Mouse (Mus musculus): Measurements from ENCODE around the gene Fam120b. TPM values are rescaled to one million over a fixed set of nuclear protein-coding genes. Genes with fewer than 3 reads are reported as not detected.

Fam120b gene
- polyA plus RNA-seq, 1 experiment from 2014 or later, result 50.8 TPM

- Histone ChIP-seq H3K9ac (peak overlapping the region; percentile 44; the same call in 1 of the 2 replicates), H3K36me3 (replicated peaks) (no peaks in the 10 kb centered on the region), H3K4me3 (peak overlapping the region; percentile 47), H3K9me3 (no peaks in the 10 kb centered on the region), H3K4me1 (peaks cover 42% of the 10 kb centered on the region), H3K27ac (peak overlapping the region; percentile 19; the same call in 1 of the 2 replicates), H3K4me2 (peak overlapping the region; percentile 92), H3K27me3 (replicated peaks) (peaks cover 5% of the 10 kb centered on the region; the same call in 1 of the 2 replicates)
- peak; percentile 7; the same call in 1 of the 2 replicates for ATAC-seq (replicated peaks)
- 2% methylated on average over 22 of the region's 22 CpGs for WGBS
Observed at GRCm38 (mm10) chr17:15381092-15381860, 14.7 kb upstream of the Fam120b start.

- Histone ChIP-seq H3K9ac (no peak overlapping the region), H3K27me3 (replicated peaks) (peaks cover 5% of the 10 kb centered on the region; the same call in 1 of the 2 replicates), H3K9me3 (no peaks in the 10 kb centered on the region), H3K4me2 (no peak overlapping the region), H3K36me3 (replicated peaks) (no peaks in the 10 kb centered on the region), H3K4me3 (no peak overlapping the region), H3K4me1 (peaks cover 40% of the 10 kb centered on the region), H3K27ac (no peak overlapping the region)
- 8% methylated on average over 7 of the region's 7 CpGs for WGBS
- no peak for ATAC-seq (replicated peaks)
Observed at GRCm38 (mm10) chr17:15381869-15382660, 13.9 kb upstream of the Fam120b start.

GRCm38 (mm10) chr17:15383360-15383759, 12.6 kb upstream of the Fam120b start:
- no peaks in the 10 kb centered on the region for H3K9me3 ChIP-seq
- peaks cover 29% of the 10 kb centered on the region for H3K4me1 ChIP-seq
- peaks cover 5% of the 10 kb centered on the region; the same call in 1 of the 2 replicates for H3K27me3 ChIP-seq (replicated peaks)
- WGBS, result 93% methylated on average over 5 of the region's 5 CpGs
- H3K9ac ChIP-seq, result no peak overlapping the region
- no peak overlapping the region for H3K27ac ChIP-seq
- H3K4me3 ChIP-seq, result no peak overlapping the region
- ATAC-seq (replicated peaks), result no peak
- H3K36me3 ChIP-seq (replicated peaks), result no peaks in the 10 kb centered on the region
- no peak overlapping the region for H3K4me2 ChIP-seq

- ATAC-seq (replicated peaks), result no peak
- Histone ChIP-seq H3K27me3 (replicated peaks) (peaks cover 4% of the 10 kb centered on the region; the same call in 1 of the 2 replicates), H3K4me3 (no peak overlapping the region), H3K36me3 (replicated peaks) (no peaks in the 10 kb centered on the region), H3K4me2 (no peak overlapping the region), H3K4me1 (no peaks in the 10 kb centered on the region), H3K9ac (no peak overlapping the region), H3K9me3 (no peaks in the 10 kb centered on the region), H3K27ac (no peak overlapping the region)
- 75% methylated on average over 4 of the region's 4 CpGs for WGBS
Observed at GRCm38 (mm10) chr17:15388892-15389291, 7.1 kb upstream of the Fam120b start.

- Histone ChIP-seq H3K4me1 (no peaks in the 10 kb centered on the region), H3K36me3 (replicated peaks) (no peaks in the 10 kb centered on the region), H3K4me2 (no peak overlapping the region), H3K27me3 (replicated peaks) (peaks cover 5% of the 10 kb centered on the region; the same call in 1 of the 2 replicates), H3K9ac (no peak overlapping the region), H3K4me3 (no peak overlapping the region), H3K27ac (no peak overlapping the region), H3K9me3 (no peaks in the 10 kb centered on the region)
- WGBS, result 86% methylated on average over 8 of the region's 8 CpGs
- no peak for ATAC-seq (replicated peaks)
Observed at GRCm38 (mm10) chr17:15389356-15389755, 6.6 kb upstream of the Fam120b start.

- Histone ChIP-seq H3K27ac (no peak overlapping the region), H3K4me3 (no peak overlapping the region), H3K9ac (no peak overlapping the region), H3K4me1 (peaks cover 22% of the 10 kb centered on the region), H3K36me3 (replicated peaks) (peaks cover 42% of the 10 kb centered on the region), H3K4me2 (no peak overlapping the region), H3K9me3 (no peaks in the 10 kb centered on the region), H3K27me3 (replicated peaks) (no peaks in the 10 kb centered on the region)
- 98% methylated on average over 17 of the region's 17 CpGs for WGBS
- ATAC-seq (replicated peaks), result no peak
Observed at GRCm38 (mm10) chr17:15401716-15402115, 5.7 kb downstream of the Fam120b start.

- Histone ChIP-seq H3K36me3 (replicated peaks) (peaks cover 81% of the 10 kb centered on the region), H3K4me2 (no peak overlapping the region), H3K27me3 (replicated peaks) (no peaks in the 10 kb centered on the region), H3K9me3 (no peaks in the 10 kb centered on the region), H3K9ac (no peak overlapping the region), H3K4me3 (no peak overlapping the region), H3K27ac (no peak overlapping the region), H3K4me1 (no peaks in the 10 kb centered on the region)
- ATAC-seq (replicated peaks), result no peak
- WGBS, result 90% methylated on average over 2 of the region's 2 CpGs
Observed at GRCm38 (mm10) chr17:15406576-15406975, 10.6 kb downstream of the Fam120b start.

GRCm38 (mm10) chr17:15409261-15409660, 13.3 kb downstream of the Fam120b start:
- WGBS, result 84% methylated on average over 10 of the region's 10 CpGs
- Histone ChIP-seq H3K4me2 (no peak overlapping the region), H3K4me3 (no peak overlapping the region), H3K27me3 (replicated peaks) (no peaks in the 10 kb centered on the region), H3K36me3 (replicated peaks) (peaks cover 71% of the 10 kb centered on the region), H3K4me1 (no peaks in the 10 kb centered on the region), H3K9me3 (no peaks in the 10 kb centered on the region), H3K9ac (no peak overlapping the region), H3K27ac (no peak overlapping the region)
- ATAC-seq (replicated peaks), result no peak

GRCm38 (mm10) chr17:15410861-15411260, 14.9 kb downstream of the Fam120b start:
- Histone ChIP-seq H3K27ac (no peak overlapping the region), H3K9ac (no peak overlapping the region), H3K4me1 (no peaks in the 10 kb centered on the region), H3K4me3 (no peak overlapping the region), H3K9me3 (no peaks in the 10 kb centered on the region), H3K4me2 (no peak overlapping the region), H3K27me3 (replicated peaks) (no peaks in the 10 kb centered on the region), H3K36me3 (replicated peaks) (peaks cover 70% of the 10 kb centered on the region)
- ATAC-seq (replicated peaks), result no peak
- 93% methylated on average over 1 of the region's 1 CpGs for WGBS

GRCm38 (mm10) chr17:15416596-15417215, 20.7 kb downstream of the Fam120b start:
- Histone ChIP-seq H3K9ac (no peak overlapping the region), H3K4me2 (no peak overlapping the region), H3K9me3 (no peaks in the 10 kb centered on the region), H3K36me3 (replicated peaks) (peaks cover 74% of the 10 kb centered on the region), H3K4me3 (no peak overlapping the region), H3K27ac (no peak overlapping the region), H3K4me1 (no peaks in the 10 kb centered on the region), H3K27me3 (replicated peaks) (no peaks in the 10 kb centered on the region)
- no peak for ATAC-seq (replicated peaks)
- WGBS, result 92% methylated on average over 12 of the region's 12 CpGs

GRCm38 (mm10) chr17:15419534-15419933, 23.5 kb downstream of the Fam120b start:
- 93% methylated on average over 8 of the region's 8 CpGs for WGBS
- no peak for ATAC-seq (replicated peaks)

GRCm38 (mm10) chr17:15420021-15420603, 24.1 kb downstream of the Fam120b start:
- peaks cover 85% of the 10 kb centered on the region for H3K36me3 ChIP-seq (replicated peaks)

More at GRCm38 (mm10) chr17:15419534-15419933, 23.5 kb downstream of the Fam120b start:
- Histone ChIP-seq H3K4me1 (no peaks in the 10 kb centered on the region), H3K36me3 (replicated peaks) (peaks cover 86% of the 10 kb centered on the region), H3K4me2 (no peak overlapping the region), H3K9me3 (no peaks in the 10 kb centered on the region), H3K27ac (no peak overlapping the region), H3K9ac (no peak overlapping the region), H3K4me3 (no peak overlapping the region), H3K27me3 (replicated peaks) (no peaks in the 10 kb centered on the region)

More at GRCm38 (mm10) chr17:15420021-15420603, 24.1 kb downstream of the Fam120b start:
- 75% methylated on average over 8 of the region's 8 CpGs for WGBS
- H3K4me1 ChIP-seq, result no peaks in the 10 kb centered on the region
- no peak overlapping the region for H3K4me2 ChIP-seq
- H3K4me3 ChIP-seq, result no peak overlapping the region
- ATAC-seq (replicated peaks), result no peak
- no peaks in the 10 kb centered on the region for H3K27me3 ChIP-seq (replicated peaks)
- H3K9me3 ChIP-seq, result no peaks in the 10 kb centered on the region
- H3K9ac ChIP-seq, result no peak overlapping the region
- no peak overlapping the region for H3K27ac ChIP-seq

Measured in midbrain, embryonic 15.5 days (tissue).